Mouse (Mus musculus): ENCODE results near the gene Trip10. TPM values are rescaled to one million over a fixed set of nuclear protein-coding genes. Genes with fewer than 3 reads are reported as not detected.
A peak's percentile ranks its signal among the peaks of the same experiment; 100 is the strongest.
"Not testable (repeated sequence)": the region's sequence is repeated elsewhere in the genome, so short reads cannot be mapped to it uniquely, and the experiment has no call there.

Trip10 gene
- polyA plus RNA-seq, 1 experiment from 2014 or later: 10.4 TPM

DNA sequence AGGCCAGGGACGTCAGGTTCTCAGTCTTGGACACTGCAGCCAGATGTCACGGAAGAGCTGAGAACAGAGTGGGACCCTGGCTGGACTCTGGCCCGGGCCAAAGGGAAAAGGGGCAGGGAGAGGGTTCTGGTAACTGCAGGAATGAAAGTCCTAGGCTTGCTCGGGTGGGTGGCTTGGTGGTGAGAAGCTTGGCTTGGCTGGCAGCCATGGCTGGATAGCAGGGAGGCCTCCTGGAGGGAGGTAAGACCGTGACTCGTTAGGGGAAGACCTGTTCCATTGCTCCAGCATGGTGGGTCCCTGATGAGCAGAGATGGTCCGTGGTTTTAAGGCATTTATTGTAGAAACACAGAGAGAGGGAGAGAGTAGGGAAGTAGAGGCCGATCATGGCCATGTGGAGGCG is 22.0 kb downstream of the Trip10 start:
- ATAC-seq (ENCODE audit: low read depth) (no peak), DNase-seq (no peak)
- no peak overlapping the region for H3K9ac ChIP-seq
- H3K4me1 ChIP-seq (replicated peaks): peaks cover 17% of the 10 kb centered on the region
- WGBS (ENCODE audit: insufficient replicate concordance): 65% methylated on average over 9 of the region's 9 CpGs
- H3K36me3 ChIP-seq: no peaks in the 10 kb centered on the region
- no peak overlapping the region for H3K4me2 ChIP-seq
- H3K27me3 ChIP-seq: peaks cover 43% of the 10 kb centered on the region
- H3K4me3 ChIP-seq (replicated peaks): no peak overlapping the region
- no peak overlapping the region for H3K27ac ChIP-seq
- H3K9me3 ChIP-seq (replicated peaks): no peaks in the 10 kb centered on the region

DNA sequence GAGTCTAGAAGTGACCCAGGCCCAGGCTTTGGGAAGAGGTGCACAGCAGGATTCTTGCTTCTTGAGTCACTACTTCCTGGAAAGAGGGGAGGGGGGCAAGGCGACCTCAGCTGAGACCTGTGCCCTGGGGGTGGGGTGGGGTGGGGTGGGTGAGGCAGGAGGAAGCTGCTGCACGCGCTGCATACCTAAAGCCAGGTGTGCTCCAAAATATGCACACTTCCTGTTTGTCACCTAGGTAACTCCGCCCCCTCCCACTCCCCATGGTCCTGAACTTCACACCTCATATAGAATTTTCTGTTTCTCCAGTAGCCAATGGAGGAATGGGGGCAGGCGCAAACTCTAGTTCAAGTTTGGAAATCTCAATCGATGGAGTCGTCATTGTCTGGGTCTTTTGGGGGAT is 24.6 kb downstream of the Trip10 start:
- Histone ChIP-seq H3K36me3 (no peaks in the 10 kb centered on the region), H3K27me3 (peaks cover 46% of the 10 kb centered on the region), H3K9ac (no peak overlapping the region), H3K4me3 (replicated peaks) (no peak overlapping the region), H3K4me2 (no peak overlapping the region), H3K4me1 (replicated peaks) (peaks cover 27% of the 10 kb centered on the region), H3K9me3 (replicated peaks) (no peaks in the 10 kb centered on the region), H3K27ac (no peak overlapping the region)
- ATAC-seq (ENCODE audit: low read depth) (no peak), DNase-seq (no peak)
- 29% methylated on average over 7 of the region's 7 CpGs for WGBS (ENCODE audit: insufficient replicate concordance)

DNA sequence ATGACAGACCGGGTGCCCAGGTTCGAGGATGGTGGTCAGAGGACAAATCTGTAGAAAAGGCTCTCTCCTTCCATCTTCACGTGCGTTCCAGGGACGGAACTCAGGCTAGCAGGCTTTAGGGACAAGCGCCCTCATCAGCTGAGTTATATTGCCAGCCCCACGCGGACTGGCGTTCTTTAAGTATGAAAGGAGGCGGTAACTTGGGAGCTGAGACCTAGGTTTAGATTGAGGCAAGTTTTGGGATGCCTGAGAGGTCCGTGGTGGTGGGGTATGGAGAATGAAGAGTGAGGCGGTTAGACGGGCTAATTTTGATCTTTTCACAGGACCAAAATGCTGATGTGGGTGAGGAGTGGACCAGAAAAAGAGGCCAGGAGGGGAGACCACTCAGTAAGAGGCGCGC is 25.4 kb downstream of the Trip10 start:
- Histone ChIP-seq H3K4me2 (peak overlapping the region; percentile 69), H3K4me3 (replicated peaks) (peak overlapping the region; percentile 57), H3K27ac (no peak overlapping the region), H3K36me3 (no peaks in the 10 kb centered on the region), H3K9ac (peak overlapping the region; percentile 43; the same call in 1 of the 2 replicates), H3K27me3 (peaks cover 46% of the 10 kb centered on the region), H3K4me1 (replicated peaks) (peaks cover 35% of the 10 kb centered on the region), H3K9me3 (replicated peaks) (no peaks in the 10 kb centered on the region)
- DNase-seq (no peak), ATAC-seq (ENCODE audit: low read depth) (no peak)
- WGBS (ENCODE audit: insufficient replicate concordance): 7% methylated on average over 15 of the region's 15 CpGs

DNA sequence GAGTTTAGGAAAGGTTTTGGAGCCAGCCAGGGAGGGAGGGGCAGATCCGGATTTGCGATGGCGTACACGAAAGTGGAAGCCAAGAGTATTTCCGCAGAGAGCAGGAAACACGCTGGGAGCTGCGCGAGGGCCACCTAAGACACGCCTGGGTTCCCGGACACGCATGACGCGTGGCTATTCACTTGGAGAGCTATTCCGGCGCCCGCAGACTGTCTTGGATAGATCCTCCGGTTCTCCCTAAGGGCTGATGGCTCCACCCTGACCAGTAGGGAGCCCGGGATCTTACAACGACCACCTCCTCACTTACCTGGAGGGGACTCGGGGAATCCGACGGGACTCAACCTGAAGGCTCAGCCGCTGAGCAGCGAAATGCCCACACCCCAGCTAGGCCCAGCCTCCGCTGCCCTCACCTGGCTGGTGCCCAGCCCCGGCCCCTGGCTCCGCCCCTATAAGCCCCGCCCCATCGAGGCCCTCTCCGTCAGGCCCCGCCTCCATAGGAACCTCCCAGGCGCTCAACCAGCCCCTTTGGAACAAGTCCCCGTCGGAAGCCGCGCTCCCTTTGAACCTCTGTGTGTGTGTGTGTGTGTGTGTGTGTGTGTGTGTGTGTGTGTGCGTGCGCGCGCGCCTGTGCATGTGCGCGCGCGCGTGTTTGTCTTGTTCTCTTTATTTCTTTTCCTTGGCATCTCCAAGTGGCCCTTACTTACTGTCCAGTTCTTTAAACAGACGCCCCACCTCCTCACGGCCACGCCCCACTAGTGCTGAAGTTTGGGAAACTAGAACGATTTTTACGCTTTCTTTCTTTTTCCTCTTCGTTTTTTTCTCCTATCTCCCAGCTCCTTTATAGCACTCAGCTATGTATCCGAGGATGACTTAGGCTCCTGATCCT is 26.1 kb downstream of the Trip10 start:
- under 1% methylated on average over 53 of the region's 53 CpGs for WGBS (ENCODE audit: insufficient replicate concordance)
- DNase-seq (peak; percentile 72), ATAC-seq (ENCODE audit: low read depth) (peak; percentile 78)
- peaks cover 49% of the 10 kb centered on the region for H3K27me3 ChIP-seq
- H3K27ac ChIP-seq: no peak overlapping the region
- peaks cover 35% of the 10 kb centered on the region for H3K4me1 ChIP-seq (replicated peaks)
- H3K9me3 ChIP-seq (replicated peaks): no peaks in the 10 kb centered on the region
- H3K9ac ChIP-seq: peak overlapping the region; percentile 53
- H3K4me2 ChIP-seq: peak overlapping the region; percentile 69
- peak overlapping the region; percentile 57 for H3K4me3 ChIP-seq (replicated peaks)
- H3K36me3 ChIP-seq: no peaks in the 10 kb centered on the region

DNA sequence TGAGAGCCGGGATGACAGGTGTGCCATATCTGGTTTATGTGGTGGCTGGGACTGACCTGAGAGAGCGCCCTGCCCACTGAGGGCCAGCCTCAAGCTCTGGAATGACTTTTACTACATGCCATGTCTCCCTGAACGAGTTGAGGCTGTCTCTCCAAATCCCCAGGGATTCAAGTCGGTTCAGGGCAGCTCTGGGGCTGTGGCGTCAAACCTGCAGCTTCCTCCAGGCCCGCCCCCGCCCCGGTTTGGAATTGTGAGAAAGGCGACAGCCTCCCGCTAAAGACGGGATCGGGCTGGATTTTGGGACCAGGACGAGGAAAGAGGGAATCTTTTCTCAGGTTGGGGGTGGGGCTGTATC is 26.7 kb downstream of the Trip10 start:
- H3K4me2 ChIP-seq: peak overlapping the region; percentile 69
- DNase-seq: no peak
- WGBS (ENCODE audit: insufficient replicate concordance): 2% methylated on average over 13 of the region's 13 CpGs
- peak overlapping the region; percentile 57 for H3K4me3 ChIP-seq (replicated peaks)
- no peaks in the 10 kb centered on the region for H3K36me3 ChIP-seq
- no peak overlapping the region for H3K27ac ChIP-seq
- H3K9me3 ChIP-seq (replicated peaks): no peaks in the 10 kb centered on the region
- peaks cover 49% of the 10 kb centered on the region for H3K27me3 ChIP-seq
- H3K4me1 ChIP-seq (replicated peaks): peaks cover 35% of the 10 kb centered on the region
- ATAC-seq (ENCODE audit: low read depth): 0 out of 2 replicates have a peak, but pooled peaks have one; percentile 11
- peak overlapping the region; percentile 53; the same call in 1 of the 2 replicates for H3K9ac ChIP-seq

DNA sequence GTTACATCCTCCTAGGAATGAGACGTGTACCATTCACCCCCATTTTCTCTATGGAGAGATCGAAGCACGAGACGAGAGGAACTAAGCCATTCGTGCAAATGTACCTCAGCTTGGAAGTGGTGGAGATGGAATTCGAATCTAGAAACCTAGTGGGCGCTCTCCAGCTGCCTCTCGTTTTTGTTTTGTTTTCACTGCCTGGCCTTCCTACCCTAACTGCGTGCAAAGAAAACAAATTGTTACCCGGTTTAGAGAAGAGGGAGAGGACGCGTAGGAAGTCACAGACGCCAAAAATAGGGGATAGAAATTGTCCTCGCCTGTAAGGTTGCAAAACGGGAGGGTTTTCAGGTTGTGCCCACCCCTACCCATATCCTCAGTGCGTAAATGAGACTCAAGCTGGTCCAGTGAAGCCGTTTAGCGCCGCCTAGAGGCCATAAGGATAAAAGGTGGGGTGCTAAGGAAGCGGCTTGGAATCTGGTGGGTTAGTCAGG is 27.4 kb downstream of the Trip10 start:
- Histone ChIP-seq H3K4me3 (replicated peaks) (peak overlapping the region; percentile 57), H3K9ac (peak overlapping the region; percentile 53)
- under 1% methylated on average over 20 of the region's 20 CpGs for WGBS (ENCODE audit: insufficient replicate concordance)

DNA sequence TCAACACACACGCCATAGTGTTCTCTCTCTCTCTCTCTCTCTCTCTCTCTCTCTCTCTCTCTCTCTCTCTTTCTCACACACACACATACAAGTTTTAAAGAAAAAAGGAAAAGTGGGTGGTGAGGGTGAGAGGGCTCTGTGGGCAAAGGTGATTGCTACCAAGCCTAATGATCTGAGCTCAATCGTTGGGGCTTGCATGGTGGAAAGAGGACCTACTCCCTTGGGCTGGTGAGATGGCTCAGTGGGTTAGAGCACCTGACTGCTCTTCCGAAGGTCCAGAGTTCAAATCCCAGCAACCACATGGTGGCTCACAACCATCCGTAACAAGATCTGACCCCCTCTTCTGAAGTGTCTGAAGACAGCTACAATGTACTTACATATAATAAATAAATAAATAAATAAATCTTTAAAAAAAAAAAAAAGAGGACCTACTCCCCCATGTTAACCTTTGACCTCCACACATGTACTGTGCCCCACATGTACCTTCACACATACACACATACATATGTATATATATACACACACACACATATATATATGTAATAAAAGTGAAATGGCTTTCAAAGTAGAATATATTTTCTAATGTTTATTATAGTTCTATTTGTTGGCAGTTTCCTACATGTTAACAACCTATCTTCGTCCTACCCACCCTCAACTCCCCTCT is 28.5 kb downstream of the Trip10 start:
- ATAC-seq (ENCODE audit: low read depth); DNase-seq; H3K36me3 ChIP-seq: not testable (repeated sequence)

More for the DNA sequence above, 27.4 kb downstream of the Trip10 start:
- DNase-seq: peak; percentile 51
- Histone ChIP-seq H3K9me3 (replicated peaks) (no peaks in the 10 kb centered on the region), H3K27ac (no peak overlapping the region), H3K4me2 (peak overlapping the region; percentile 69), H3K27me3 (peaks cover 49% of the 10 kb centered on the region), H3K4me1 (replicated peaks) (peaks cover 35% of the 10 kb centered on the region), H3K36me3 (no peaks in the 10 kb centered on the region)
- ATAC-seq (ENCODE audit: low read depth): peak; percentile 49; the same call in 1 of the 2 replicates

DNA sequence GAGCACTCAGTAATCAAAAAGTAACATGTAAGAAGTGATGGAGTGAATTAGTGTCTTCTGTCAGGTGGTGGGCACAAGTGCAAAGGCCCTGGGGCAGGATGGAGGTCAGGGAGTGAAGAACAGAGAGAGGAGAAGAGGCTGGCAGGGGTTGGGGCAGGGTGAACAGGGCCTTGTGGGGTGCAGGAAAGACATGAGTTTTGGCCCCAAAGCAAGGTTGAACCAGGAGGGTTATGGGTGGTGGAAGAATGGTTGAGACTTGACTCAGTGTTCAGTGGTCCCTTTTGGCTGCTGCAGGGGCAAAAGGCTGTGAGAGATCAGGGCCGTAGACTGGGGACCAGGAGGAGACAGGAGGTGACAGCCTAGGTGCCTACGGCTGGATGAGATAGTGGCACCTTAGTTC is 29.3 kb downstream of the Trip10 start:
- 24% methylated on average over 2 of the region's 2 CpGs for WGBS (ENCODE audit: insufficient replicate concordance)
- no peak for ATAC-seq (ENCODE audit: low read depth)

More for the DNA sequence above, 28.5 kb downstream of the Trip10 start:
- H3K9me3 ChIP-seq (replicated peaks); H3K9ac ChIP-seq; H3K27ac ChIP-seq; H3K4me3 ChIP-seq (replicated peaks); H3K4me2 ChIP-seq: not testable (repeated sequence)
- peaks cover 35% of the 10 kb centered on the region for H3K4me1 ChIP-seq (replicated peaks)
- H3K27me3 ChIP-seq: peaks cover 41% of the 10 kb centered on the region
- 67% methylated on average over 5 of the region's 5 CpGs for WGBS (ENCODE audit: insufficient replicate concordance)

DNA sequence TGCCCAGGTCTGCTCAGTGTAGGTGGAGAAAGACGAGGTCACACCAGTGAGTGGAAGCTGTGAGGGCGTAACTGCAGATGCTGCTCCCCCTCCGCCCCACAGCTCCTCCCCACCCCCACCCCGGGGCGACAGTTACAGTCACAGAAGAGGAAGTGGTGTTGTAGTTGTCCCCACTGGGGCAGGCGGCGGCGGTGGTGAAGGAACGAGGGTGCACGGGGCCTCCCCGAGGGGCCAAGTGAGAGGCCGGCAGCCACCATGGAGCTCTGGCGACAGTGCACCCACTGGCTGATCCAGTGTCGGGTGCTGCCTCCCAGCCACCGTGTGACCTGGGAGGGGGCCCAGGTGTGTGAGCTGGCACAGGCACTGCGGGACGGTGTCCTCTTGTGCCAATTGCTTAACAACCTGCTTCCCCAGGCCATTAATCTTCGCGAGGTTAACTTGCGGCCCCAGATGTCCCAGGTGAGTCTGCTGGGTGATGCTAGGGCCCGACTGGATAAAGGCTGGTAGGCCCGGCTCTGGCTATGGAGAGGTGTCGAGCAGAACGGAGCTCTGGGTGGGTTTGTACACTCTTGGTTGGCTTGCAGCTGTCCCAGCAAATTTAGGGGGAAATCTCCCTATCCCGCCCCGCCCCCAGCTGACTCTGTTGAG is 29.8 kb downstream of the Trip10 start, which contains the start of gene Vav1:
Gene Vav1, plus strand, starts transcription at position 158 of the 648 bp plus-strand sequence.
- Histone ChIP-seq H3K27me3 (peaks cover 27% of the 10 kb centered on the region), H3K27ac (peak within 1 kb of the TSS; percentile 61), H3K4me1 (replicated peaks) (peaks cover 35% of the 10 kb centered on the region), H3K4me2 (peak within 1 kb of the TSS; percentile 61), H3K36me3 (no peaks in the 10 kb centered on the region), H3K4me3 (replicated peaks) (peak within 1 kb of the TSS; percentile 51), H3K9me3 (replicated peaks) (no peaks in the 10 kb centered on the region), H3K9ac (peak within 1 kb of the TSS; percentile 66)
- ATAC-seq (ENCODE audit: low read depth): peak; percentile 28
- DNase-seq: no peak
- 12% methylated on average over 26 of the region's 26 CpGs for WGBS (ENCODE audit: insufficient replicate concordance)

More for the DNA sequence above, 29.3 kb downstream of the Trip10 start:
- DNase-seq: no peak
- Histone ChIP-seq H3K27me3 (peaks cover 33% of the 10 kb centered on the region), H3K27ac (no peak overlapping the region), H3K36me3 (no peaks in the 10 kb centered on the region), H3K9me3 (replicated peaks) (no peaks in the 10 kb centered on the region), H3K4me3 (replicated peaks) (peak overlapping the region; percentile 51; the same call in 1 of the 2 replicates), H3K9ac (peak overlapping the region; percentile 66), H3K4me2 (peak overlapping the region; percentile 61), H3K4me1 (replicated peaks) (peaks cover 35% of the 10 kb centered on the region)

DNA sequence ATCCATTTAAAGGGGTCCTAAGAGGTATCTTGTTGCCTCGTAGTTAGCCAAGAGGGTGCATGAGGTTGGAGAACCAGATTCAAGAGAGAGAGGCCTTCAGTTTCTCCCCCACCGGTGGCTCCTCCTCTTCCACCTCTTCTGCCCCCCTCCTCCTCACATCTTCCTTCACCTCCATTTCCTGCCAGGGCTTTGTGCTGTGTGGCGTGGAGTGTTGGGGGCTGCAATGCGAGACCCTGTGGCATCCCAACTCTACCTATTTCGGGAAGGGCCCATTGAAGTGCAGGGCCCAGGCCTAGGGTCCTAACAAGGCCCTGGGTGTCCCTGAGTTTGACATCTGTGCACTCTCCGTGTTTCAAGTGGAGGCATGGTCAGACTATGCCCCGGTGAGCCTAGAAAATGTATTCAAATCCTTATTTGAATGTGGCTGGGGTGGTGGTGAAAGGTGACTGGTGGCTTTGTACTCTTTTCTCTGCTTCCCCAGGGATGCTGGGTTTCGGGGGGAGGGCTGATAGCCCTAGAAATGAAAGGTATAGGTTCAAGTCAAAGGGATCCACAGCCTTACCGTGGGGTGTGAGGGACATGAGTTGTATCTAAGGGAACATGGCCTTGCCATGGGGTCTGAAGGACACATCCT is 30.5 kb downstream of the Trip10 start:
- Histone ChIP-seq H3K9ac (peak overlapping the region; percentile 66), H3K27me3 (peaks cover 21% of the 10 kb centered on the region), H3K4me1 (replicated peaks) (peaks cover 34% of the 10 kb centered on the region), H3K36me3 (no peaks in the 10 kb centered on the region), H3K4me3 (replicated peaks) (peak overlapping the region; percentile 51), H3K9me3 (replicated peaks) (no peaks in the 10 kb centered on the region), H3K27ac (peak overlapping the region; percentile 61), H3K4me2 (peak overlapping the region; percentile 61)
- 23% methylated on average over 9 of the region's 9 CpGs for WGBS (ENCODE audit: insufficient replicate concordance)
- ATAC-seq (ENCODE audit: low read depth) (no peak), DNase-seq (no peak)
